Mouse (Mus musculus) liver, postnatal 0 days (tissue): ENCODE results near the gene 4921517D22Rik. TPM values are rescaled to one million over a fixed set of nuclear protein-coding genes. Genes with fewer than 3 reads are reported as not detected.
"Not testable (repeated sequence)": the region's sequence is repeated elsewhere in the genome, so short reads cannot be mapped to it uniquely, and the experiment has no call there.

Source experiments
- ATAC-seq: fragments of 200-750 bp; cut with Nextera tagmentation; 2 replicates; pipeline ENCODE4 v1.8.0; 2017; ENCODE audit warnings: mild to moderate bottlenecking, moderate library complexity
- DNase-seq: peaks from one replicate; pipeline ENCODE4 v3.0.0-alpha.2; 2016
- H3K27ac ChIP-seq: fragments of 300-500 bp; sonication (generic); 2 replicates; pipeline ENCODE4 v1.5.1; 2014; ENCODE audit warnings: antibody characterized with exemption, moderate library complexity, mild to moderate bottlenecking, low read depth
- H3K27me3 ChIP-seq: fragments of 300-500 bp; sonication (generic); 2 replicates; pipeline ENCODE4 v1.6.1; 2014; ENCODE audit warnings: low read length, control low read depth, mixed read lengths; ENCODE audit not compliant: insufficient read depth
- H3K36me3 ChIP-seq: fragments of 300-500 bp; sonication (generic); replicated peaks from 2 replicates; pipeline ENCODE4 v1.6.1; 2014; ENCODE audit warnings: mild to moderate bottlenecking, control low read depth, low read length, moderate library complexity, mixed read lengths; ENCODE audit not compliant: insufficient read depth
- H3K4me1 ChIP-seq: fragments of 300-500 bp; sonication (generic); 2 replicates; pipeline ENCODE4 v1.6.1; 2014; ENCODE audit warnings: antibody characterized with exemption, mild to moderate bottlenecking, control low read depth; ENCODE audit not compliant: insufficient read depth
- H3K4me2 ChIP-seq: fragments of 300-500 bp; sonication (generic); 2 replicates; pipeline ENCODE4 v1.6.1; 2014; ENCODE audit warnings: low read depth, mild to moderate bottlenecking, low read length, moderate library complexity, mixed read lengths
- H3K4me3 ChIP-seq: fragments of 300-500 bp; sonication (generic); 2 replicates; pipeline ENCODE4 v1.5.1; 2014; ENCODE audit warnings: low read depth, low read length
- H3K9ac ChIP-seq: fragments of 300-500 bp; sonication (generic); replicated peaks from 2 replicates; pipeline ENCODE4 v1.6.1; 2014; ENCODE audit warnings: mild to moderate bottlenecking, moderate library complexity
- H3K9me3 ChIP-seq: fragments of 300-500 bp; sonication (generic); 2 replicates; pipeline ENCODE4 v1.6.1; 2016; ENCODE audit warnings: mild to moderate bottlenecking, control low read depth, low read length, mixed read lengths
- CTCF ChIP-seq: sonication (generic); IDR thresholded peaks from 2 replicates; pipeline ENCODE4 v1.5.1; 2016; ENCODE audit warnings: antibody characterized with exemption, low read depth
- EP300 ChIP-seq: IDR thresholded peaks from 2 replicates; pipeline ENCODE4 v1.6.1; 2016; ENCODE audit warnings: antibody characterized with exemption, low read depth, mild to moderate bottlenecking
- WGBS: fragments of 180-500 bp; shearing (Covaris S2); extraction: QIAGEN DNeasy Blood & Tissue Kit; methylation state at CpG from one replicate; pipeline ENCODE4 v1.1.7; 2014; ENCODE audit not compliant: insufficient replicate concordance; 5-methylcytosine and 5-hydroxymethylcytosine counted together
- polyA plus RNA-seq: library from polyadenylated mRNA; unstranded; fragments of >200 nt; fragmentation: Nextera tagmentation; extraction: Ambion mirVana; gene quantifications from 2 replicates; pipeline ENCODE4 v1.2.1, GENCODE M21; 2015

Gene 4921517D22Rik
- polyA plus RNA-seq, 1 experiment from 2014 or later: not detected

GRCm38 (mm10) chr13:59713710-59714109, 19.8 kb upstream of the 4921517D22Rik start:
- Histone ChIP-seq H3K4me2 (no peak overlapping the region), H3K9ac (no peak overlapping the region), H3K27me3 (0 out of 2 replicates have a peak, but pooled peaks cover 3% of the 10 kb centered on the region), H3K4me3 (no peak overlapping the region), H3K9me3 (no peaks in the 10 kb centered on the region), H3K4me1 (no peaks in the 10 kb centered on the region), H3K36me3 (no peaks in the 10 kb centered on the region), H3K27ac (no peak overlapping the region)
- no peak for DNase-seq
- ATAC-seq: no peak
- no peak for TF ChIP-seq CTCF
- no peak for TF ChIP-seq EP300
- WGBS: 38% methylated on average over 3 of the region's 3 CpGs

- not testable (repeated sequence) for H3K27me3 ChIP-seq, H3K4me2 ChIP-seq, H3K9ac ChIP-seq, H3K4me3 ChIP-seq, DNase-seq, H3K4me1 ChIP-seq, ATAC-seq, H3K9me3 ChIP-seq, H3K27ac ChIP-seq, H3K36me3 ChIP-seq
- WGBS: 76% methylated on average over 3 of the region's 3 CpGs
Observed at GRCm38 (mm10) chr13:59711984-59712383, 18.1 kb upstream of the 4921517D22Rik start, which contains the start of gene Spata31d1b. TSS of gene Spata31d1b (plus strand) at chr13:59712284.

- Histone ChIP-seq H3K4me2 (no peak within 1 kb of the TSS), H3K36me3 (no peaks in the 10 kb centered on the region), H3K9me3 (no peaks in the 10 kb centered on the region), H3K27ac (no peak within 1 kb of the TSS), H3K27me3 (0 out of 2 replicates have a peak, but pooled peaks cover 3% of the 10 kb centered on the region), H3K4me3 (no peak within 1 kb of the TSS), H3K9ac (no peak within 1 kb of the TSS), H3K4me1 (0 out of 2 replicates have a peak, but pooled peaks cover 2% of the 10 kb centered on the region)
- TF ChIP-seq CTCF (no peak), EP300 (no peak)
- DNase-seq (no peak), ATAC-seq (no peak)
- WGBS: 80% methylated on average over 15 of the region's 15 CpGs
Observed at GRCm38 (mm10) chr13:59710230-59710629, 16.3 kb upstream of the 4921517D22Rik start, which contains the start of gene Spata31d1a. TSS of gene Spata31d1a (minus strand) at chr13:59710330.

- no peak overlapping the region for H3K27ac ChIP-seq
- peak overlapping the region; percentile 38; the same call in 1 of the 2 replicates for H3K4me2 ChIP-seq
- no peak overlapping the region for H3K9ac ChIP-seq
- WGBS: 20% methylated on average over 12 of the region's 12 CpGs
- H3K36me3 ChIP-seq: no peaks in the 10 kb centered on the region
- TF ChIP-seq CTCF (peak; percentile 42), EP300 (no peak)
- DNase-seq: peak; percentile 41
- H3K4me1 ChIP-seq: peaks cover 6% of the 10 kb centered on the region; the same call in 1 of the 2 replicates
- ATAC-seq: peak; percentile 45; the same call in 1 of the 2 replicates
- peak overlapping the region; percentile 24; the same call in 1 of the 2 replicates for H3K4me3 ChIP-seq
- no peaks in the 10 kb centered on the region for H3K9me3 ChIP-seq
- 0 out of 2 replicates have a peak, but pooled peaks cover 10% of the 10 kb centered on the region for H3K27me3 ChIP-seq
Observed at GRCm38 (mm10) chr13:59704562-59704961, 10.7 kb upstream of the 4921517D22Rik start.

- H3K9ac ChIP-seq: no peak overlapping the region
Observed at GRCm38 (mm10) chr13:59703514-59703913, 9.6 kb upstream of the 4921517D22Rik start.

GRCm38 (mm10) chr13:59700137-59700536, 6.2 kb upstream of the 4921517D22Rik start:
- not testable (repeated sequence) for ATAC-seq
- 67% methylated on average over 1 of the region's 1 CpGs for whole genome bisulfite sequencing

More at GRCm38 (mm10) chr13:59703514-59703913, 9.6 kb upstream of the 4921517D22Rik start:
- Histone ChIP-seq H3K4me1 (peaks cover 6% of the 10 kb centered on the region; the same call in 1 of the 2 replicates), H3K4me3 (no peak overlapping the region), H3K27me3 (0 out of 2 replicates have a peak, but pooled peaks cover 10% of the 10 kb centered on the region), H3K36me3 (no peaks in the 10 kb centered on the region), H3K9me3 (no peaks in the 10 kb centered on the region), H3K4me2 (no peak overlapping the region), H3K27ac (no peak overlapping the region)
- TF ChIP-seq EP300 (no peak), CTCF (no peak)
- DNase-seq (no peak), ATAC-seq (no peak)
- WGBS: 76% methylated on average over 12 of the region's 12 CpGs

More at GRCm38 (mm10) chr13:59700137-59700536, 6.2 kb upstream of the 4921517D22Rik start:
- not testable (repeated sequence) for H3K4me1 ChIP-seq, H3K4me2 ChIP-seq, H3K36me3 ChIP-seq, H3K4me3 ChIP-seq, DNase-seq, H3K27ac ChIP-seq, H3K27me3 ChIP-seq, H3K9ac ChIP-seq, H3K9me3 ChIP-seq
